In the genomic region with DNA sequence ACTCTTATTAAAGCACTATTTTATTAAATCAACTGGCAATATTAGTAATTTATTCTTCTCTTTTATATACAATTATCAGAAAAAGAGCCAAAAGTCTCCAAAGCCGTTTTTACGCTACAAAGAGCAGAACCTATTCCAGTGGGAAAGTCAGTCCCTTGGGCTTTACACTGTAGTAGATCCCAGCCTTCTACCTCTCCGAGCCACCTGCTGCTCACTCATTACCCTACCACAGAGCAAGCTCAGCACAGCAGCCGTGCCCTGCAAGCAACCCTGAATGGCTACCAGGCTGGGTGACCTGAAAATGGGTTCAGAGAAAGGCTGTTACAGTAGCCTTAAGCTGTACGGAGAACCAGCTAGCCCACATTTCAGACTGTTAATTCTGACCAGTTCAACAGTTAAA, we compare ENCODE assay signal across 31 mouse cellular contexts. TPM values are rescaled to one million over a fixed set of nuclear protein-coding genes. Genes with fewer than 3 reads are reported as not detected.
"Had no signal": no experiment of that assay in that cellular context is flagged by ENCODE, and none has a peak within 500 bp of the region (broad histone marks: within the 10 kb centered on the region; RNA-seq: fewer than 3 reads in every experiment).

No protein-coding gene starts in this region.

- H3K27me3 ChIP-seq: heart, embryonic 12.5 days; heart, embryonic 15.5 days; hindbrain, embryonic 13.5 days; hindbrain, embryonic 15.5 days; kidney, embryonic 15.5 days; limb, embryonic 13.5 days; limb, embryonic 15.5 days; liver, embryonic 12.5 days had no signal

- H3K4me3 ChIP-seq: heart, embryonic 10.5 days; heart, embryonic 12.5 days; heart, embryonic 15.5 days; hindbrain, embryonic 13.5 days; hindbrain, embryonic 15.5 days; kidney, embryonic 15.5 days; limb, embryonic 13.5 days; limb, embryonic 15.5 days; liver, embryonic 12.5 days had no signal

- ATAC-seq: hindbrain, postnatal 0 days; intestine, embryonic 16.5 days; liver, embryonic 12.5 days had no signal

- H3K4me2 ChIP-seq: heart, embryonic 15.5 days; hindbrain, embryonic 13.5 days; hindbrain, embryonic 15.5 days; kidney, embryonic 15.5 days; limb, embryonic 13.5 days; limb, embryonic 15.5 days; liver, embryonic 12.5 days had no signal

- H3K9me3 ChIP-seq: heart, embryonic 10.5 days; heart, embryonic 12.5 days; heart, embryonic 15.5 days; hindbrain, embryonic 13.5 days; hindbrain, embryonic 15.5 days; kidney, embryonic 15.5 days; limb, embryonic 13.5 days; limb, embryonic 15.5 days; liver, embryonic 12.5 days had no signal

- H3K27ac ChIP-seq: heart, embryonic 10.5 days; hindbrain, embryonic 13.5 days; hindbrain, embryonic 15.5 days; hindbrain, postnatal 0 days; kidney, embryonic 15.5 days; limb, embryonic 13.5 days; limb, embryonic 15.5 days; liver, embryonic 12.5 days; liver, embryonic 14.5 days had no signal

- H3K9ac ChIP-seq: heart, embryonic 12.5 days; heart, embryonic 15.5 days; hindbrain, embryonic 13.5 days; hindbrain, embryonic 15.5 days; kidney, embryonic 15.5 days; limb, embryonic 13.5 days; limb, embryonic 15.5 days; liver, embryonic 12.5 days; liver, embryonic 14.5 days had no signal

- DNase-seq: gastrocnemius, postnatal 10 days; gastrocnemius, postnatal 25 days; heart, adult 11 months; heart, postnatal 14 days; kidney, adult 11 months; kidney, adult 2 months; kidney, adult 9 months; kidney, postnatal 14 days; kidney, postnatal 36 days; layer of hippocampus, adult 9-11 months; layer of hippocampus, postnatal 36 days; left cerebral cortex, postnatal 4 days; lung, adult 18-20 months had no signal

RNA-seq across cellular contexts. Expression of a gene that starts 35.2 kb away (rescaled TPM):
- total RNA-seq: gastrocnemius, adult 18-20 months; gastrocnemius, postnatal 10 days; gastrocnemius, postnatal 25 days; heart, adult 8-10 months; hematopoietic stem cell, adult 5-6 weeks; hindbrain, postnatal 0 days; layer of hippocampus, adult 18-20 months; layer of hippocampus, postnatal 14 days; layer of hippocampus, postnatal 36 days; left cerebral cortex, postnatal 10 days; left cerebral cortex, postnatal 4 days had no signal
- polyA plus RNA-seq: heart, embryonic 12.5 days had no signal
